Mouse (Mus musculus) T-helper 2 cell (primary cell): ENCODE results near the gene Ccdc78.

Experiments used
- in situ Hi-C: fragments of 300-600 bp; cut with MboI, MseI; formaldehyde crosslinking; loops from one replicate; pipeline ENCODE4 v1.15.1; 2025; ENCODE audit warnings: high pct_unique_total_duplicates

The Ccdc78 gene

DNA sequence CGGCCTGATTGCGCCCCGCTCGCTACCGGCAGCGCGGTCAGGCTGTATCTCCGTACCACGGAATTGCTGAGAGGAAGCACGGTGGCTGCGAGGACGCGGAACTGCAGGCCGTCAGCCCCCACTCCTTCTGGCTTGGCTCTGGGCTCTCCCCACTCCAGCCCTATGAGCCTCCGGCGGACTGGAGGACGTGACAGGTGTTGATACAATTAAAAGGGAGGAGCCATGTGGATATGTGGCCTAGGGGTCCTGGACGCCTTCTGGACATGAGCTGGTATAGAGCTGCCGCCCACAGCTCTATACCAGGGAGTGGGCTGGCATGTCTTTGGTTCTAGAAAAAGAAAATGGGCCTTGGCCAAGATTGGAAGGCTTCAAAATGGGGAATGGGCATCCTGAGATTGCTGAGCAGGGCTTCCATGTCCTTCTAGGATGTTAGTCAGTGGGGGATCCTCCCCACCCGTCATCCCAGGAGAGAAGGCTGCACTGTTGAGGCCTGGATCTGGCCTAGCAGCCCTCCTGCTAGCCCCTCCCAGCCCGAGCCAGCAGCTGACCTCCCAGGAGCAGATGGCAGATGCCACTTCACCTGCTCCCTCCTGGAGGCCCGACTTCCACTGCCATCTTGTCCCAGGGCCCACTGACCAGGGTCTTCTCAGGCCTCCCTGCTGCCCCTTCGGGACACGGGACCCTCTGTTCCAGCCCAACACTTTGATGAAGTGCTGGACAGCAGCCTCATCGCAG, 23.4 kb downstream of the Ccdc78 start:
- in situ Hi-C loops: no loop called here

DNA sequence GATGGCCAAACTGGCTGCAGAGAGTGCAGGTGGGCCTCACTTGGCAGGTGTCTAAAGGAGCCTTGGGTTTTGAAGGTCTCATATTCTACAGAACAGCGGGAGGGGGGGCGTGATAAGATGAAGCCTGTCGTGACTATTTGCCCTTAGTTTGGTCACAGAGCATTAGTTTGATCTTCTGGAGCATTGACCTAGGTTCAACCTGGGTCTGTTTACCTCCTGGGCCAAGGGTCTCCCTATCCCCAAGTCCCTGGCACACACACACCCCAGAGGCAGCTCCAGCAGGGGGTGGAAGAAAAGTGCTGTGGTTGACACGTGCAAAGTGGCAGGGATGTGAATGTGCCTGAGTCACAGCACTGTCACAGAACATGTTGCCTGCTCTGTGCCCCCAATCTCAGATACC, 24.5 kb downstream of the Ccdc78 start:
- in situ Hi-C loops: no loop called here

DNA sequence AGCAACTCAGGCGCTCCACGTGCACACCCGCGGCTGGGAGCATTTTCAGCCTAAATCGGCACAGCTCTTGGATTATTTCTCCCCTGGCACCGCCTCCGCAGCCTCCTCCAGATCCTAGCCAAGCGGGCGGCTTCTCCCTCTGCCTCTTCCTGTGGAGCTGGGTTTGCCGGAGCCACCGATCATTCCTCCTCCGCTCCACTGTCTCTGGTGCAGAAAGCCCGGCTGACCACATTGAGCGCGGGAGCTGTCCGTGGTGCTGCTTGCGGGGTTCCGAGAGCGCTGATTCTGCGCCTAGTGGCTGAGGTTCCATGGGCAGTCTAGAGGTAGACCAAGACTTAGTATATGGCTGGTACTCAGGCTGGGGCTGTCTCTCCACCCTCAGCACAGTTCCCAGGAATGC, 27.1 kb downstream of the Ccdc78 start:
- in situ Hi-C loops: no loop called here

DNA sequence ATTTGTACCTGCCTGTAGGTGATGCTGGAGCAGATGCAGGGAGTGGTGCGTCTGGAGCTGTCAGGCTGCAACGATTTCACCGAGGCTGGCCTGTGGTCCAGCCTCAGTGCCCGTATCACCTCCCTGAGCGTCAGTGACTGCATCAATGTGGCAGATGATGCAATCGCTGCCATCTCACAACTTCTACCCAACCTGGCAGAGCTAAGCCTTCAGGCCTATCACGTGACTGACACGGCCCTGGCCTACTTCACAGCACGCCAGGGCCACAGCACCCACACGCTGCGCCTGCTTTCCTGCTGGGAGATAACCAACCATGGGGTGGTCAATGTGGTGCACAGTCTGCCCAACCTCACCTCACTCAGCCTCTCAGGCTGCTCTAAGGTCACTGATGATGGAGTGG, 31.3 kb downstream of the Ccdc78 start:
- in situ Hi-C loops: no loop called here

DNA sequence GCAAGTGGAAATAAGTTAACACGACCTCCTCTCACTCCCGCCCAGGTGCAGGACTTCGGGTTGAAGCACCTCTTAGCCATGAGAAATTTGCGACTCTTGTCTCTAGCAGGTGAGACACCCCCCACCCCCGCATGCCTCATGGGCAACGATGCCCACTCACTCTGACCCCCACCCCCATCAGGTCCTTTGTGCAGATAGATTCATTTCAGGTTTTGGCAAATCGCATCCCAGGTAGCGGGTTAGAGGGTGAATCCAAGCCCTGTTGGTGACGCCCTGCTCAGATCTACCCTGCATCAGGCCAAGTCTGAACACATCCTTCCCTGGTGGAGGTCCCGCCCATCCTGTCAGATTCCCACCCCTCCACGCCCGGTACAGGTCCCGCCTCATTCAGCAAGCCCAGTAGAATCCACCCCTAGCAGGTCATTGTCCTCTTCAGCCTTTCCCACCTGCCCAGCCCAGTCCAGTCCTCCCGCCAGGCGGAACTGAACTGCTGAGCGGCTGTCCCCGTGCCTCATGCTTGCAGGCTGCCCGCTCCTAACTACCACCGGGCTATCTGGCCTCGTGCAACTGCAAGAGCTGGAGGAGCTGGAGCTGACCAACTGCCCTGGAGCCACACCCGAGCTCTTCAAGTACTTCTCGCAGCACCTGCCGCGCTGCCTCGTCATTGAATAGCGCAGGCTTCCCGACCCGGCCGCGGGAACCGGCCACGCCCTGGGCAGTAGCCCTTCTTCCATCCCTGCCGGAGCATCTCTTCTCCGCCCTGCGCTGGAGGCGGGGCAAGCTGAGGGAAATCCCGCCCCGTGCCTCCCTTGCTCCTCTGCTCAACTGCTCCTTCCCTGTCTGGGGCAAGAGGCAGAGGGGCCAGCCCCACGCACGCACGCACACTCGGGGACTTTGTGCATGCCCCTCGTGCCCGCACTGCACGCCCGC, 32.7 kb downstream of the Ccdc78 start:
- in situ Hi-C loops: no loop called here

DNA sequence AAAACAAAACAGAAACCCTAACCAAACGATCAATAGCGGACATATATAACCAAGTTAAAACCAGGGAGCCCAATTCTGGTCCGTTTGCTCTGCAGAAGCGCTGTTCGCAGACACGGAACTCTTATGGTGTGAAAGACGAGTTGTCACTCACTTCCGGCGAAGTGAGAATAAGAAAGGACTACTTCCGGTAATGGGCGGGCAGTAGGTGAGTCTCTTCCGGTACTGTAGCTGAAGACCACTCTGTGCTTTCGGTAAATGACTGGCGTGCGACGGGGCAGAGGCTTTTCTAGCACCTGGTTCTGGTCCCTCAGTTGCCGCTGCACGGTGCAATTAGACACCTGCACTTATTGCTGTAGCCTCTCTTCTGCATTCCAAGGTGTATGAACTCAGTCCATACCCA, 37.1 kb downstream of the Ccdc78 start, which contains the start of gene Wdr24:
Gene Wdr24, plus strand, starts transcription at position 176 of the 400 bp plus-strand sequence.
- in situ Hi-C loops: no loop called here

DNA sequence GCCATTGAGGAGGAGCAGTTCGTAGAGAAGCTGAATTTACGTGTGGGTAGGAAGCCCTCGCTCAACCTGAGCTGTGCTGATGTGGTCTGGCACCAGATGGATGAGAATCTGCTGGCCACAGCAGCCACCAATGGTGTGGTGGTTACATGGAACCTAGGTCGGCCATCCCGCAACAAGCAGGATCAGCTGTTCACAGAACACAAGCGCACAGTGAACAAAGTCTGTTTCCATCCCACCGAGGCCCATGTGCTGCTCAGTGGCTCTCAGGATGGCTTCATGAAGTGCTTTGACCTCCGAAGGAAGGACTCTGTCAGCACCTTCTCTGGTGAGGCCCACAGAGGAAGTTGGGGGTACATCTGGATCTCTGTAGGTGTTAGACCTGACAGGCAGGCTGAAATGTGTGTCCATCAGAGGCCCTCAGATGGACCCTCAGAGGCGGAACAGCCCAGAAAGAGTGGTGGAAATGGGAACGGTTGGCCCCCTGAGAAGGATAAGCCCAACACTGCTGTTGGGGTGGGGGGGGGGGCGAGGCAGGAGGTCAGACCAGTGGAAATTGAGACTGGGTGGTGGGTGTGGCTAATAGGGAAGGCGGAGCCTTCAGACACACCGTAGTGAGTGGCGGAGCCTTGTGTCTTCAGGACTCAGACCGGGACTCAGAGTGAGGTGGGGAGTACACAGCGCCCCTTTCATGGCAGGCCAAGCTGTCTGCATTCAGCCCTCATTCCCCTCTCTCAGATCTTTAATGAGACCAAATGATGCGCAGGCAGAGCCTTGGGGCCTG, 38.2 kb downstream of the Ccdc78 start:
- in situ Hi-C loops: loop anchor here (25.0 kb wide), 1 partner anchor 2013 kb away; the partner anchor contains the start of gene Snrpc

DNA sequence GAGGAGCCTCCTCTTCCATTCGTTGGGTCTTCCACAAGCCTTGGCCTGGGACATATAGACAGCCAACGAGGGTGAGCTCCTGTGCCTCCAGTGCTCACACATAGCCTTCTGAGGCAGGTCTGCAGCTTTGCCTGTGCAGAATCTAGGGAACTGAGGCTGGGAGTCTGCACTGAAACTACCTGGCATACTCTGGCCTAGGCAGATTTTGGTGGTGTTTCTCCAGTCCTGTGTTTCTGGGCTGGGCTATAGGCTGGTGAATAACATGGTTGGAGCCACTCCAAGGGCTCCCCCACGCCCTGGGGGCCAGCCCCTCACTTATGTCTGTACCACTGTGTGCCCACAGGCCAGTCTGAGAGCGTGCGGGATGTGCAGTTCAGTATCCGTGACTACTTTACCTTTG, 38.9 kb downstream of the Ccdc78 start:
- in situ Hi-C loops: loop anchor here (25.0 kb wide), 1 partner anchor 2012 kb away; the partner anchor contains the start of gene Snrpc

DNA sequence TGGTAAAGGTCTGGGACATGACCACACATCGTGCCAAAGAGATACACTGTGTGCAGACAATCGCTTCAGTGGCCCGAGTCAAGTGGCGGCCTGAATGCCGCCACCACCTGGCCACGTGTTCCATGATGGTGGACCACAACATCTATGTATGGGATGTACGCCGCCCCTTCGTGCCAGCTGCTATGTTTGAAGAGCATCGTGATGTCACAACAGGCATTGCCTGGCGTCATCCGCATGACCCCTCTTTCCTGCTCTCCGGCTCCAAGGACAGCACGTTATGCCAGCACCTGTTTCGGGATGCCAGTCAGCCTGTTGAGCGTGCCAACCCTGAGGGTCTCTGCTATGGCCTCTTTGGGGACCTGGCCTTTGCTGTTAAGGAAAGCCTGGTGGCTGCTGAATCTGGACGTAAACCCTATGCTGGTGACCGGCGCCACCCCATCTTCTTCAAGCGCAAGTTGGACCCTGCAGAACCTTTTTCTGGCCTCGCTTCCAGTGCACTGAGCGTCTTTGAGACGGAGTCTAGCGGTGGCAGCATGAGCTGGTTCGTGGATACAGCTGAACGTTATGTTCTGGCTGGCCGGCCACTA, 39.7 kb downstream of the Ccdc78 start:
- in situ Hi-C loops: loop anchor here (25.0 kb wide), 1 partner anchor 2011 kb away; the partner anchor contains the start of gene Snrpc

DNA sequence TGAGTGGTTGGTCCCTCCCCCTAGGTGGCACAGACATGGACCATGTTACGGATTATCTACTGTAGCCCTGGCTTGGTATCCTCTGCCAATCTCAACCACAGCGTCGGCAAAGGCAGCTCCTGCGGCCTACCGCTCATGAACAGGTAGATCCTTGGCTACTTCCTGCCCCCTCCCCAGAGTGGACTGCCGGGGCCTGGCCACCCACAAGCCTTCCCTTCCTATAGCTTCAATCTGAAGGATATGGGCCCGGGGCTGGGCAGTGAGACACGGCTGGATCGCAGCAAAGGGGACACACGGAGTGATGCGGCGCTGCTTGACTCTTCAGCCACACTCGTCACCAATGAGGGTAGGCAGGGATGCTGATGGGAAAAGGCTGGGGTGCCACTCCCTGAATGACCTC, 40.6 kb downstream of the Ccdc78 start:
- in situ Hi-C loops: loop anchor here (25.0 kb wide), 1 partner anchor 2010 kb away; the partner anchor contains the start of gene Snrpc

DNA sequence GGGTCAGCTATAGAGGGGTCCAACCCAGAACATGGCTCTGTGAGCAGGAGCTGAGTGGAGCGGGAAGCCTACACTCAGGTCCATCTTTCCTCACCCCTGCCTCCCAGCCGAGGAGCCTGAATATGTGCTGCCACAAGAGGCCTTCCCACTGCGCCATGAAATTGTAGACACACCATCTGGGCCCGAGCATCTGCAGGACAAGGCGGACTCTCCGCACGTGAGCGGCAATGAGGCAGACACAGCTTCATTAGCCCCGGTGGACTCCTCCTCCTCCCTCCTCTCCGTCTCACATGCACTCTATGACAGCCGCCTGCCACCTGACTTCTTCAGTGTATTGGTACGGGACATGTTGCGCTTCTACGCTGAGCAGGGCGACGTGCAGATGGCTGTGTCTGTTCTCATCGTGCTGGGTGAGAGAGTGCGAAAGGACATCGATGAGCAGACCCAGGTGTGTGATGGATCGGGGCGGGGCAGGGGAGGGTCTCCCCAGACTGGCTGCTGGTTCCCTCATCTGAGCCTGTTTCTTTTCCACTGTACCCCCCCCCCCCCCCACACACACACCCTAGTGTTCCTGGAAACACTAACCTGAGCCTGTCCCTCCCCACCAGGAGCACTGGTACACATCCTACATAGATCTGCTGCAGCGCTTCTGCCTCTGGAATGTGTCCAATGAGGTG, 41.3 kb downstream of the Ccdc78 start:
- in situ Hi-C loops: loop anchor here (25.0 kb wide), 1 partner anchor 2010 kb away; the partner anchor contains the start of gene Snrpc

DNA sequence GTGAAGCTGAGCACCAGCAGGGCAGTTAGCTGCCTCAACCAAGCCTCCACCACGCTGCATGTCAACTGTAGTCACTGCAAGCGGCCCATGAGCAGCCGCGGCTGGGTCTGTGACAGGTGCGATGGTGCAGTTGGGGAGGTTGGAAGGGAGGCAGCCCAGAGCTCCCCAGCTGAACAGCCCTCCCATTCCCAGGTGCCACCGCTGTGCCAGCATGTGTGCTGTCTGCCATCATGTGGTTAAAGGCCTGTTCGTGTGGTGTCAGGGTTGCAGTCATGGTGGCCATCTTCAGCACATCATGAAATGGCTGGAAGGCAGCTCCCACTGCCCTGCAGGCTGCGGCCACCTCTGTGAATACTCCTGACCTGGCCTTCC, 41.8 kb downstream of the Ccdc78 start:
- in situ Hi-C loops: loop anchor here (25.0 kb wide), 1 partner anchor 2009 kb away; the partner anchor contains the start of gene Snrpc

DNA sequence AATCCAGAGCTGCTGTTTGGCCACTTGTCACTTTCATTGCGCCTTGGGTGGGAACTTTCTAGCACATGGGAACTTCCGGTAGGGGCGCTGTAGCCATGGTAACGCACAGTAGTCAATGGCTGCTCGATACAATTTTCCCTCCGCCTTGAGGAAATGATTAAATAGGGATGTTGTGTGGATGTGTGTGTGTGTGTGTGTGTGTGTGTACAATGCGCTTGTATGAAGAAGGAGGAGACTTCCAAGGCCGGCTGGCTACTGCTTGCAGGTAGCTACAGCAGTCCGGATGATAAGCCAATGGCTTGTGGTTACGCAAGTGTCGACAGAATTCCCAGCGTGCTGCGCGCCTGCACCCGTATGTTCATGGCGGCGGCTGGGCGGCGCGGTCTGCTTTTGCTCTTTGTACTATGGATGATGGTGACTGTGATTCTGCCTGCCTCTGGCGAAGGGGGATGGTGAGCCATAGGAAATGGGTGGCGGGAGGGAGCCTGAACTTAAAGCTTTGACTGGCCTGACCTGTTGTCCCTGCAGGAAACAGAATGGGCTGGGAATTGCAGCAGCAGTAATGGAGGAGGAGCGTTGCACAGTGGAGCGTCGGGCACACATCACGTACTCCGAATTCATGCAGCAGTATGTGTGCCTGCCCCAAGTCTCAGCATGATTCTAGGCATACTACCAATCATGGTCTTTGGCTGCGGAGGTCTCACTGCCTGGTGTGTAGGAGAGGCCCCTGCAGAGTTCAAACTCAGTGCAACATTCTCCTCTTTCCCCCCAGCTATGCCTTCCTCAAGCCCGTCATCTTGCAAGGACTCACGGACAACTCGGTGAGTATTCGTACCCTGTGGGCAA, 42.6 kb downstream of the Ccdc78 start, which contains the start of gene Jmjd8:
Gene Jmjd8, plus strand, starts transcription at position 156 of the 846 bp plus-strand sequence.
- in situ Hi-C loops: loop anchor here (25.0 kb wide), 1 partner anchor 2008 kb away; the partner anchor contains the start of gene Snrpc

DNA sequence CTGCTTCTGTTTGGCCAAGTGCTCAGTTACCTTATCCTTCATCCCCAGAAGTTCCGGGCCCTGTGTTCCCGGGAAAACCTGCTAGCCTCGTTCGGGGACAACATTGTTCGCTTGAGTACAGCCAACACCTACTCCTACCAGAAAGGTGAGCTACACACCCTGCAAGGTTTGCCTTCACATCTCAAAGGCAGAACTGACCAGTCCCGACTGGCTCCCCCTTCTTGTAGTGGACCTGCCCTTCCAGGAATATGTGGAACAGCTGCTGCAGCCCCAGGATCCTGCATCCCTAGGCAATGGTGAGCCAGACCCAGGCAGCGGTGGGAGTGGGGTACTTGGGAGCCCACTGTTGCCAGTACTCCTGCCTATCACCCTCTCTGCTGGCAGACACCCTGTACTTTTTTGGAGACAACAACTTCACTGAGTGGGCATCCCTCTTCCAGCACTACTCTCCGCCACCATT, 43.2 kb downstream of the Ccdc78 start:
- in situ Hi-C loops: loop anchor here (5.0 to 25.0 kb wide), 3 partner anchors 43 to 2008 kb away; partner anchors contain the start of gene Snrpc

DNA sequence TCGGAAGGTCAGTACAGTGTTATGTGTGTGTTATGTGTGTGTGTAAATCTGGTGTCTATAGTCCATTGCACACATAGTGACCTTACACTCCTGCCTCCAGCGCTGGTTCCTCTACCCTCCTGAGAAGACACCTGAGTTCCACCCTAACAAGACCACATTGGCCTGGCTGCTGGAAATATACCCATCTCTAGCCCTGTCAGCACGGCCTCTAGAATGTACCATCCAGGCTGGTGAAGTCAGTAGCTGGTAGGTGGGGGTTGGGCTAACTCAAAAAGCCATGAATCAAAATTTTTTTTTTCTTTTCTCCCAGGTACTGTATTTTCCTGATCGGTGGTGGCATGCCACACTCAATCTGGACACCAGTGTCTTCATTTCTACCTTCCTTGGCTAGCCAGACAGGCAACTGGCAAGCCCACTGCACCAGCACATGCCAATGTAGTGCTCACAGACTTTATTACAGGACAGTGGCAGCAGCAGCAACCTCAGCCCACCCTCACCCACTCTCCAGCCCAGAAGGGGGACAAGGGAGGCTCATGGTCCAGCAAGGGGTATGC, 43.9 kb downstream of the Ccdc78 start:
- in situ Hi-C loops: loop anchor here (5.0 to 25.0 kb wide), 3 partner anchors 42 to 2007 kb away; partner anchors contain the start of gene Snrpc

DNA sequence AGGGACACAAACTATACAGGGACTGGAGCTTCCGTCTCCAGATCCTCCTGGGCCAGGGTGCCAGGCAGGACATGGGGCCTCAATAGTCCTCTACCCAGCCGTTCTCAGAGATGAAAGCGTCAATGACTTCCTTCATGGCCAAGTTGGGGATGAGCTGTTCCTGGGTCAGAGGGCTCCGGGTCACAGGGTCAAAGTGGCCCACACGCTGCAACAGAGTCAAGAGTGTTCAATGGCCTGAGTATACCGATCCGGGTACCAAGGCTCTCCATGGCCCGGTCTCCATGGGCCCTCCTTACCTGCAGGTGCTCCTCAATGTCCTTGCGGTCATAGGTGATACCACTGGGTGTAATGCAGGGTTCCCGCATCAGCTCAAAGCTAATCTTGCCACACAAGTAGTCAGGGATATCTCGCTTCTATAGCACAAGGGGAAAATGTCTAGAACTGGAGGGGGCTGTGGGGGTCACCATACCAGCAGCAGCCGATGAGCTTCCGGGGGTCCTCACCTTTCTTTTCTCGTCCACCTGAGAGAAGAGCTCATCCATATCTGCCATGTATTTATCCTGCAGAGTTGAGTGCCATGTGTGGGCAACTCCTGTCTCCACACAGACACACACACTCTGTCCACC, 44.5 kb downstream of the Ccdc78 start:
- in situ Hi-C loops: loop anchor here (5.0 to 25.0 kb wide), 3 partner anchors 41 to 2006 kb away; partner anchors contain the start of gene Snrpc

DNA sequence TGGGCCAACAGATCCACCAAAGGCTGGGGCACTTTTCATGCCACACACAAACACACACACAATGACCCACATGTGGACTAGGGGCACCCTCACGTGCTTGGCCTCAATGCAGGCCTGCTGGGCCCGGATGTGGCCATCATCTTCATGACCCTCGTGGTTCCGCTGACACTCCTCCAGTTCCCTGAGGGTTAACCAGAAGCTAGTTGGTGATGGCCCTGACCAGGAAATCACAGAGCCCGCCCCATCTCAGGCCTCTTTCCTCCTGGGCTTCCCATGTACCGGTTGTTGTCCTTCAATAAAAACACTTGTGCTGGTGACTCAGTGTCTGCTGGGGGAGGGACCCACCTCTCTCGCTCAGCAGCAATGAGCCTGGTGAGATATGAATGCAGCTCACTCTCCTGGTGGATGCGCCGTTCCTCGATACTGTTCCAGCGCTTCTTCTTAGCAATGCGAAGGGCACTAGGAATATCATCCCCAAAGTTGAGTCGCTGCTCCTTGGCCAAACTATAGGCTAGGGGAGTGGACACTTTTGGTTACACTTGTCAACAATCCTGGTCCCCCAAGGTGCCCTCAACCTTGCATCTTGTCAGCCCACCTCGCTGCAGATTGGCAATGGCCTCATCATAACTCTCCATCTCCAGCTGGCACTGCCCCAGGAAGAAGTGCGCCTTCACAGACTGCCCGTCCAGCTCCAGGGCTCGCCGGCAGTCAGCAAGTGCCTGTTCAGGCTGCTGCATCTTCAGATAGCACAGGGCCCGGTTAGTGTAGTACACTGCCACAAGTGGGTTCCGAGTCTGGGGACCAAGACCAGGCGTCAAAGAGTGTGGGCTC, 45.3 kb downstream of the Ccdc78 start:
- in situ Hi-C loops: loop anchor here (5.0 to 25.0 kb wide), 3 partner anchors 41 to 2006 kb away; partner anchors contain the start of gene Snrpc
